Mouse (Mus musculus): ENCODE data around the gene 4933414I15Rik.

DNA sequence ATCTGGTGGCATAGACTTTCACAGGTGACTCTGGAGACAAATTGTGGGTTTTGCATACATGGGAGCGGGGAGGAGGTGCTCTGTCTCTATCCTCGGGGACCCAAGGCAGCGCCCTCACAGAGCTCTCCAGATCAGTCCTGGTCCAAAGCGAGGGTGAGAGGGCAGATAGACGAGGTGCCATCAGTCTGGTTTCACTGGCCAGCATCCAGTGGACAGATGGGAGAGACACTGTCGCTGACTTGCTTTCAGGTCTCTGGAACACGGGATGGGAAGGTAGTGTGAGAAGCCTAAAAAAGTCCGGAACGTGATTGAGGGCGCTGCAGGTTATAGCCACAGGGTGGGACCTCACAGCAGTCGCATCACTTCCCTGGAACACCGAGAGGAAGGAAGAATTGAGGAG, 1.2 kb downstream of the 4933414I15Rik start:
- no peak for TF ChIP-seq CTCF (IDR thresholded peaks at IDR 0.05)
- TF ChIP-seq EP300 (IDR thresholded peaks at IDR 0.05), result no peak
